Mouse (Mus musculus) liver, postnatal 0 days (tissue): Measurements from ENCODE around the gene Kdf1.
"Not testable (repeated sequence)": the region's sequence is repeated elsewhere in the genome, so short reads cannot be mapped to it uniquely, and the experiment has no call there.

Experiments used
- CTCF ChIP-seq: sonication (generic); IDR thresholded peaks from 2 replicates; pipeline ENCODE4 v1.5.1; 2016; ENCODE audit warnings: antibody characterized with exemption, low read depth
- EP300 ChIP-seq: IDR thresholded peaks from 2 replicates; pipeline ENCODE4 v1.6.1; 2016; ENCODE audit warnings: antibody characterized with exemption, low read depth, mild to moderate bottlenecking

- not testable (repeated sequence) for TF ChIP-seq CTCF, EP300
Measured at GRCm38 (mm10) chr4:133512511-133512910, 6.3 kb upstream of the Kdf1 start.
